Mouse (Mus musculus) MEL (cell line): ENCODE data around the gene Lmx1b. TPM values are rescaled to one million over a fixed set of nuclear protein-coding genes. Genes with fewer than 3 reads are reported as not detected.
A peak's percentile ranks its signal among the peaks of the same experiment; 100 is the strongest.

Experiments
- DNase-seq: peaks from one replicate; pipeline ENCODE4 v3.0.0; 2011; ENCODE audit warnings: low read depth, low spot score
- H3K27ac ChIP-seq: 2 replicates; pipeline ENCODE4 v1.5.1; 2012; ENCODE audit warnings: low read depth, mild to moderate bottlenecking, control low read depth, low read length, moderate library complexity; ENCODE audit not compliant: control insufficient read depth
- H3K27me3 ChIP-seq, 2 experiments: fragments of 150-350 bp in 1 of 2; sonication (generic) in 1 of 2; 2 replicates each; pipeline ENCODE4 v1.6.1; 2012; ENCODE audit warnings: low read length in 2 of 2, mild to moderate bottlenecking in 2 of 2, improper control_type of control experiment in 1 of 2, moderate library complexity in 1 of 2; ENCODE audit not compliant: insufficient read depth in 2 of 2, control insufficient read depth in 1 of 2
- H3K36me3 ChIP-seq, 2 experiments: 2 replicates each; pipeline ENCODE4 v1.6.1; 2012 to 2014; ENCODE audit warnings: low read length in 2 of 2, improper control_type of control experiment in 1 of 2, inconsistent platforms in 1 of 2, mild to moderate bottlenecking in 1 of 2; ENCODE audit not compliant: insufficient read depth in 2 of 2, control insufficient read depth in 1 of 2
- H3K4me1 ChIP-seq, 2 experiments: fragments of 150-350 bp in 1 of 2; sonication (generic) in 1 of 2; 2 replicates each; pipeline ENCODE4 v1.6.1; 2012; ENCODE audit warnings: low read length in 2 of 2, improper control_type of control experiment in 1 of 2, mild to moderate bottlenecking in 1 of 2; ENCODE audit not compliant: insufficient read depth in 2 of 2, control insufficient read depth in 1 of 2
- H3K4me3 ChIP-seq, 2 experiments: fragments of 150-350 bp in 1 of 2; sonication (generic) in 1 of 2; 2 replicates each; pipeline ENCODE4 v1.5.1; 2012; ENCODE audit warnings: low read depth in 2 of 2, low read length in 2 of 2, mild to moderate bottlenecking in 2 of 2, moderate library complexity in 2 of 2, control low read depth in 1 of 2, improper control_type of control experiment in 1 of 2; ENCODE audit not compliant: control insufficient read depth in 1 of 2, insufficient read depth in 1 of 2
- H3K79me2 ChIP-seq: 2 replicates; pipeline ENCODE4 v1.6.1; 2012; ENCODE audit warnings: mild to moderate bottlenecking, low read length, moderate library complexity; ENCODE audit not compliant: control insufficient read depth, poor library complexity, insufficient read depth
- H3K9ac ChIP-seq: 2 replicates; pipeline ENCODE4 v1.6.1; 2012; ENCODE audit warnings: low read depth, mild to moderate bottlenecking, control low read depth, low read length, moderate library complexity; ENCODE audit not compliant: control insufficient read depth, poor library complexity, severe bottlenecking
- H3K9me3 ChIP-seq: fragments of 150-350 bp; sonication (generic); replicated peaks from 2 replicates; pipeline ENCODE4 v1.6.1; 2012; ENCODE audit warnings: mild to moderate bottlenecking, low read length, improper control_type of control experiment, moderate library complexity; ENCODE audit not compliant: insufficient read depth
- CHD1 ChIP-seq: IDR thresholded peaks from 2 replicates; pipeline ENCODE4 v1.6.1; 2012; ENCODE audit warnings: low read depth, mild to moderate bottlenecking, inconsistent platforms, low read length, improper control_type of control experiment
- CTCF ChIP-seq, 3 experiments: IDR thresholded peaks in 2 of 3; conservative IDR thresholded peaks in 1 of 3; 2 replicates each; pipeline ENCODE4 v1.5.1; 2011 to 2012; ENCODE audit warnings: low read length in 3 of 3, low read depth in 2 of 3, mild to moderate bottlenecking in 2 of 3, improper control_type of control experiment in 1 of 3, inconsistent platforms in 1 of 3, mixed read lengths in 1 of 3, moderate library complexity in 1 of 3; ENCODE audit not compliant: control insufficient read depth in 1 of 3, insufficient read depth in 1 of 3, poor library complexity in 1 of 3, severe bottlenecking in 1 of 3
- E2F4 ChIP-seq: IDR thresholded peaks from 2 replicates; pipeline ENCODE4 v1.6.1; 2011; ENCODE audit warnings: low read depth, low read length, improper control_type of control experiment, borderline replicate concordance
- EP300 ChIP-seq, 2 experiments: IDR thresholded peaks; 2 replicates each; pipeline ENCODE4 v1.6.1; 2011; ENCODE audit warnings: improper control_type of control experiment in 2 of 2, low read length in 2 of 2, low read depth in 1 of 2, mild to moderate bottlenecking in 1 of 2
- GABPA ChIP-seq: IDR thresholded peaks from 2 replicates; pipeline ENCODE4 v1.6.1; 2012; ENCODE audit warnings: low read depth, mild to moderate bottlenecking, inconsistent platforms, low read length, improper control_type of control experiment, moderate library complexity
- HCFC1 ChIP-seq: IDR thresholded peaks from 2 replicates; pipeline ENCODE4 v1.6.1; 2012; ENCODE audit warnings: low read depth, mild to moderate bottlenecking, inconsistent platforms, low read length, improper control_type of control experiment, moderate library complexity
- KAT2A ChIP-seq: conservative IDR thresholded peaks from 2 replicates; pipeline ENCODE4 v1.6.1; 2012; ENCODE audit warnings: low read depth, low read length, improper control_type of control experiment, inconsistent platforms
- MAX ChIP-seq: IDR thresholded peaks from 2 replicates; pipeline ENCODE4 v1.6.1; 2011; ENCODE audit warnings: low read length, improper control_type of control experiment
- MEF2A ChIP-seq: IDR thresholded peaks from 2 replicates; pipeline ENCODE4 v1.6.1; 2014; ENCODE audit warnings: low read depth, mild to moderate bottlenecking, inconsistent platforms, low read length, improper control_type of control experiment; ENCODE audit not compliant: poor library complexity, insufficient replicate concordance, severe bottlenecking; ENCODE audit errors: extremely low read depth
- MYC ChIP-seq: IDR thresholded peaks from 2 replicates; pipeline ENCODE4 v1.6.1; 2011; ENCODE audit warnings: low read depth, mild to moderate bottlenecking, low read length, improper control_type of control experiment, moderate library complexity
- NELFE ChIP-seq: IDR thresholded peaks from 2 replicates; pipeline ENCODE4 v1.6.1; 2011; ENCODE audit warnings: low read depth, low read length, improper control_type of control experiment
- NRF1 ChIP-seq: IDR thresholded peaks from 2 replicates; pipeline ENCODE4 v1.6.1; 2014; ENCODE audit warnings: low read depth, mild to moderate bottlenecking, inconsistent platforms, low read length, improper control_type of control experiment, moderate library complexity; ENCODE audit not compliant: poor library complexity, insufficient read depth, severe bottlenecking
- RAD21 ChIP-seq: IDR thresholded peaks from 2 replicates; pipeline ENCODE4 v1.6.1; 2011; ENCODE audit warnings: mild to moderate bottlenecking, low read depth, low read length, improper control_type of control experiment
- SIN3A ChIP-seq: IDR thresholded peaks from 2 replicates; pipeline ENCODE4 v1.6.1; 2012; ENCODE audit warnings: low read length, improper control_type of control experiment, inconsistent platforms
- SMC3 ChIP-seq: IDR thresholded peaks from 2 replicates; pipeline ENCODE4 v1.6.1; 2011; ENCODE audit warnings: low read depth, low read length, improper control_type of control experiment
- TAL1 ChIP-seq: IDR thresholded peaks from 2 replicates; pipeline ENCODE4 v1.6.1; 2012; ENCODE audit warnings: mild to moderate bottlenecking, inconsistent platforms, low read length, moderate library complexity, mixed read lengths
- UBTF ChIP-seq: IDR thresholded peaks from 2 replicates; pipeline ENCODE4 v1.6.1; 2012; ENCODE audit warnings: low read depth, mild to moderate bottlenecking, inconsistent platforms, low read length, improper control_type of control experiment, moderate library complexity, borderline replicate concordance; ENCODE audit not compliant: insufficient read depth
- USF1 ChIP-seq: IDR thresholded peaks from 2 replicates; pipeline ENCODE4 v1.6.1; 2014; ENCODE audit warnings: low read depth, mild to moderate bottlenecking, inconsistent platforms, low read length, improper control_type of control experiment, moderate library complexity
- USF2 ChIP-seq, 2 experiments: IDR thresholded peaks; 2 replicates each; pipeline ENCODE4 v1.6.1; 2011 to 2012; ENCODE audit warnings: improper control_type of control experiment in 2 of 2, low read length in 2 of 2, borderline replicate concordance in 1 of 2, inconsistent platforms in 1 of 2, low read depth in 1 of 2, mild to moderate bottlenecking in 1 of 2; ENCODE audit not compliant: insufficient read depth in 1 of 2
- ZC3H11A ChIP-seq: IDR thresholded peaks from 2 replicates; pipeline ENCODE4 v1.6.1; 2012; ENCODE audit warnings: low read depth, mild to moderate bottlenecking, inconsistent platforms, low read length, improper control_type of control experiment
- ZKSCAN1 ChIP-seq: IDR thresholded peaks from 2 replicates; pipeline ENCODE4 v1.6.1; 2012; ENCODE audit warnings: low read depth, mild to moderate bottlenecking, inconsistent platforms, low read length, improper control_type of control experiment, moderate library complexity
- ZNF384 ChIP-seq: IDR thresholded peaks from 2 replicates; pipeline ENCODE4 v1.6.1; 2012; ENCODE audit warnings: low read depth, mild to moderate bottlenecking, inconsistent platforms, low read length, improper control_type of control experiment
- polyA plus RNA-seq, 2 experiments: library from polyadenylated mRNA; stranded (reverse) in 1 of 2; unstranded in 1 of 2; fragments of >175 nt in 1 of 2; fragments of >200 nt in 1 of 2; gene quantifications; 2 replicates each; pipeline versions ENCODE4 v1.2.1 to v1.2.4; 2012; ENCODE audit warnings: low replicate concordance in 2 of 2, low read depth in 1 of 2; ENCODE audit not compliant: insufficient read length in 2 of 2, insufficient read depth in 1 of 2, missing spikeins in 1 of 2
- total RNA-seq: library from RNA; depleted of rRNA; stranded (reverse); fragments of 300-350 nt; gene quantifications from 2 replicates; pipeline ENCODE4 v1.2.3, GENCODE M21; 2012

Gene Lmx1b
- total and polyA plus RNA-seq, 3 experiments: not detected

GRCm38 (mm10) chr2:33682219-33682618 is 41.9 kb upstream of the Lmx1b start:
- no peak for TF ChIP-seq USF1
- peak; percentile 75 for TF ChIP-seq RAD21
- TF ChIP-seq SMC3: peak; percentile 74
- TF ChIP-seq CTCF (IDR thresholded peaks at IDR 0.05 in 2 of 3, conservative IDR thresholded peaks at IDR 0.05 in 1 of 3; ENCODE audit: control insufficient read depth in 1 of 3, insufficient read depth in 1 of 3, low read depth in 2 of 3, low read length in 3 of 3, poor library complexity in 1 of 3, severe bottlenecking in 1 of 3): peak; percentile 59 to 93 (median 74)
- peak; percentile 66 for TF ChIP-seq ZNF384
- peak; percentile 51 for TF ChIP-seq ZC3H11A
- peak; percentile 38 for DNase-seq
- Histone ChIP-seq H3K4me3 (no peak overlapping the region), H3K36me3 (no peaks in the 10 kb centered on the region), H3K9ac (no peak overlapping the region), H3K9me3 (no peaks in the 10 kb centered on the region), H3K4me1 (no peaks in the 10 kb centered on the region), H3K27me3 (no peaks in the 10 kb centered on the region), H3K79me2 (no peaks in the 10 kb centered on the region), H3K27ac (no peak overlapping the region)

GRCm38 (mm10) chr2:33678950-33679654 is 38.8 kb upstream of the Lmx1b start:
- H3K4me3 ChIP-seq: no peak overlapping the region
- no peak overlapping the region for H3K9ac ChIP-seq
- no peaks in the 10 kb centered on the region for H3K9me3 ChIP-seq
- H3K36me3 ChIP-seq: no peaks in the 10 kb centered on the region
- no peak for DNase-seq
- TF ChIP-seq USF2 (IDR thresholded peaks at IDR 0.05; ENCODE audit: borderline replicate concordance in 1 of 2, insufficient read depth in 1 of 2, low read depth in 1 of 2, low read length in 2 of 2) (no peak), MAX (no peak), CTCF (IDR thresholded peaks at IDR 0.05 in 2 of 3, conservative IDR thresholded peaks at IDR 0.05 in 1 of 3; ENCODE audit: control insufficient read depth in 1 of 3, insufficient read depth in 1 of 3, low read depth in 2 of 3, low read length in 3 of 3, poor library complexity in 1 of 3, severe bottlenecking in 1 of 3) (no peak), E2F4 (no peak), NELFE (no peak), RAD21 (no peak), UBTF (no peak)
- H3K27me3 ChIP-seq: no peaks in the 10 kb centered on the region; a peak in 1 of 4 replicates
- no peak overlapping the region for H3K27ac ChIP-seq
- H3K79me2 ChIP-seq: no peaks in the 10 kb centered on the region
- no peaks in the 10 kb centered on the region for H3K4me1 ChIP-seq

GRCm38 (mm10) chr2:33672701-33673472 is 32.6 kb upstream of the Lmx1b start:
- no peak overlapping the region for H3K9ac ChIP-seq
- no peaks in the 10 kb centered on the region for H3K36me3 ChIP-seq
- H3K27ac ChIP-seq: no peak overlapping the region
- no peak overlapping the region for H3K4me3 ChIP-seq
- no peaks in the 10 kb centered on the region for H3K9me3 ChIP-seq
- H3K4me1 ChIP-seq: no peaks in the 10 kb centered on the region
- no peaks in the 10 kb centered on the region for H3K79me2 ChIP-seq
- peaks cover 2 to 6% of the 10 kb centered on the region in 2 experiments; a peak in 3 of 4 replicates for H3K27me3 ChIP-seq
- DNase-seq: no peak
- TF ChIP-seq TAL1: no peak
- TF ChIP-seq KAT2A: no peak
- no peak for TF ChIP-seq E2F4
- no peak for TF ChIP-seq ZKSCAN1
- no peak for TF ChIP-seq SIN3A
- TF ChIP-seq RAD21: no peak
- no peak for TF ChIP-seq EP300 (IDR thresholded peaks at IDR 0.05; ENCODE audit: low read depth in 1 of 2, low read length in 2 of 2)
- no peak for TF ChIP-seq MYC
- TF ChIP-seq GABPA: no peak
- TF ChIP-seq NRF1: no peak
- TF ChIP-seq UBTF: no peak
- TF ChIP-seq CHD1: no peak
- no peak for TF ChIP-seq MEF2A
- no peak for TF ChIP-seq HCFC1
